Mouse (Mus musculus) neutrophil, adult 65 days (primary cell): ENCODE measurements around the gene Ctse. TPM values are rescaled to one million over a fixed set of nuclear protein-coding genes. Genes with fewer than 3 reads are reported as not detected.

ENCODE experiments used
- total RNA-seq: library from RNA; stranded (reverse); gene quantifications from 2 replicates; pipeline ENCODE4 v1.2.4, GENCODE M21; 2023

Ctse gene
- total RNA-seq: 44.1 and 47.6 TPM in 2 replicates

DNA sequence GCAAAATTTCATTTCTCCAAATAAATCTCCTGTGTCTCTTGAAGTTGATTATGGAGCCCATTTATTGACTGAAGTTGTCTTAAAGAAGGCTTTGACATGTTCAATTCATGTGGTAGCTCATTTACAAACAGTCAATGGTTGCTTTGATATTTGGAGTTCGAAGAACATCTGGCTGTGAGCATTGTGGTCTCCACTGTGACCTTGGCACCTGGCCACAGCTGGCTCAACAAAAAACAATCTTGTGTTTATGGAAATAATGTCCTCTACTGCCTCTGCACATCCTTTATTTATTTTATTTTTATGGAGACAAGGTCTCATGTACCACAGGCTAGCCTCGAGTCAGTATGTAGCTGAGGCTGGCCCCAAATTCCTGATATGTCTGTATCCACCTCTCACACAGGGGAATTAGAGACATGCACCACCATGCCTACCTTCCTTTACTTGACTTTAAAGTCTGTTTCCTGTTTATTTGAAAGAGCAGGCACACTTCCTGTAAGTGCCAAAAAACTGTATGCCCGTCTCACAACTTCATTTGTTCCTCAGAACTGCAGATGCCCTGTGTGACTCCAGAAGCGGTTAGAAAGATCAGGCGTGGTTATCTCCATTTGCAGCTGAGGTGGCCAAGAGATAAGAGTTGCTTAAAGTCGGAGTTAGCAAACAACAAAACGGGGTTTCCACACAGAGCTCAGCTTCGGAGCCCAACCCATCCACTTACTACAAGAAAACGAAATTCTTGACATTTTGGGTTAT, at the start of gene Ctse:
Gene Ctse (plus strand): TSS at position 516 of the 750 bp plus-strand sequence.

DNA sequence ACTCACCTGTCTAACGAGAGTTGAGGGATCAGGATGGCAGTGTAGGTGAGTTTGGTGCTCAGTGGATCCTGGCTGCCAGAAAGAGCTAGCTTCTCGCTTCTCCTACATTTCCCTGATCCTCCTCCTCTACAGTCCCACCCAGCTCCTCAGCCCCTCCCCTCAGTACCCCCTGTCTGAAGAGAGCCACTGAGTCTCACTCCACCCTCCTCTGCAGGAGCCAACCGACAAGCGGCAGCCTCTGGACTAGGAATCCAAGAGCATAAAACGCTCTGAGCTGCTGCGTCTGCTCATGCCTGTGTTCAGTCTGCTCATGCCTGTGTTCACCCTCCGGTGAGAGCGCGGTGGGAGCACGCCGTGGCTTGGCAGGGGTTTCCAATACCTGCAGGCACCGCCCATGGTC, 39.2 kb upstream of the Ctse start, which contains the start of gene Avpr1b:
Gene Avpr1b (plus strand): TSS at position 335 of the 400 bp plus-strand sequence.

DNA sequence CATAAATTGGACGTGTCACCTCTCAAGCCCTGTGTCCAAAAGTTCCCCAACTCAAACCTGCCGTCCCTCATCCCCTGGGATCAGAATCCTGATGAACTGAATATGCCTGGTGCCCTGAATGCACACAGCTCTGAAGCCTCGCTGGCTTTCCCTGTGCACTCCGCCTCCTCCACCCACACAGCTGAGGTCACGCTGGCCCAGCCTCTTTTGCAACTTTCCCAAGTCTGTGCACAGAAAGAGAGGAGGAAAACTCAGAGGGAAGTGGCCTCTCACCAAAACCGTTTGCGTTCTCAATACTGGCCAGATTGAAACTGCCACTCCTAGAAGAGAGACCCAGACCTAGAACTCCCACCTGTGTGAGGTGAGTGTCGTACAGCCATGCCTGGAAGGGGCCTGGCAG, 50.4 kb downstream of the Ctse start, which contains the start of gene Rab7b:
Gene Rab7b (plus strand): TSS at position 221 of the 400 bp plus-strand sequence.

Other genes with a start within 250 kb of the Ctse start
- 56.2 and 91.2 TPM in 2 replicates for gene Srgap2, start 111.0 kb upstream of the Ctse start, total RNA-seq
- 1.2 and 1.9 TPM in 2 replicates for gene Fam72a, start 110.4 kb upstream of the Ctse start, total RNA-seq
- not detected in 2 replicates for gene Avpr1b, start 39.1 kb upstream of the Ctse start, total RNA-seq
- gene Rab7b, start 50.4 kb downstream of the Ctse start, total RNA-seq: 7.8 and 12.8 TPM in 2 replicates
- 0.47 TPM in 1 of 2 replicates, not detected in the other for gene Slc26a9, start 105.7 kb downstream of the Ctse start, total RNA-seq
- gene Pm20d1, start 159.1 kb downstream of the Ctse start, total RNA-seq: 0.16 TPM in 1 of 2 replicates, not detected in the other
- 3.3 and 3.7 TPM in 2 replicates for gene Slc41a1, start 189.2 kb downstream of the Ctse start, total RNA-seq
- gene Rab29, start 228.9 kb downstream of the Ctse start, total RNA-seq: 16.2 and 16.4 TPM in 2 replicates